Mouse (Mus musculus): ENCODE data around the gene Itpr1. TPM values are rescaled to one million over a fixed set of nuclear protein-coding genes. Genes with fewer than 3 reads are reported as not detected.

Gene Itpr1
- polyA plus RNA-seq, 1 experiment from 2014 or later: 5.4 TPM

- Histone ChIP-seq H3K36me3 (peaks cover 7% of the 10 kb centered on the region; the same call in 1 of the 2 replicates), H3K4me3 (no peak overlapping the region), H3K4me1 (peaks cover 17% of the 10 kb centered on the region), H3K27ac (no peak overlapping the region), H3K4me2 (no peak overlapping the region), H3K9me3 (replicated peaks) (no peaks in the 10 kb centered on the region), H3K27me3 (replicated peaks) (no peaks in the 10 kb centered on the region), H3K9ac (no peak overlapping the region)
- ATAC-seq: no peak
- WGBS (ENCODE audit: insufficient replicate concordance): 63% methylated on average over 12 of the region's 12 CpGs
These were observed 304.5 kb downstream of the Itpr1 start for GRCm38 (mm10) chr6:108517241-108517981.

- no peak; the same call in 1 of the 2 replicates for ATAC-seq
These were observed 305.1 kb downstream of the Itpr1 start for GRCm38 (mm10) chr6:108517986-108518385.

DNA sequence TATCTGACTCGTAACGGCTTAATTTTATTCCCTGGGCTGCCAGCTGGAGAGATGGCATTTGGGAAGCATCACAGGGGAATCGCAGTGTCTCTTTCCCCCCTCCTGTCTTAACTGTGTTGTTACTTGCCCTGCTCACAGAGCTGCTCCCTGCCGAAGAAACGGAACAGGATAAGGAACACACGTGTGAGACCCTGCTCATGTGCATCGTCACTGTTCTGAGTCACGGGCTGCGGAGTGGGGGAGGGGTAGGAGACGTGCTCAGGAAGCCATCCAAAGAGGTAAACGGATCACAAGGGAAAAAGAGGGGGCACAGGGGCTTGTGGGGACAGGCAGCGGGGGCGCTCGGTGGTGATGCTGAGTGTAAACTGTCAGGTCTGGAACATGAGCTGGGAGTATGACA is 305.7 kb downstream of the Itpr1 start:
- ATAC-seq: no peak
- Histone ChIP-seq H3K36me3 (peaks cover 13% of the 10 kb centered on the region; the same call in 1 of the 2 replicates), H3K27me3 (replicated peaks) (no peaks in the 10 kb centered on the region), H3K9me3 (replicated peaks) (no peaks in the 10 kb centered on the region), H3K27ac (no peak overlapping the region), H3K9ac (no peak overlapping the region), H3K4me1 (peaks cover 22% of the 10 kb centered on the region), H3K4me2 (no peak overlapping the region), H3K4me3 (no peak overlapping the region)
- WGBS (ENCODE audit: insufficient replicate concordance): 76% methylated on average over 14 of the region's 14 CpGs

More at GRCm38 (mm10) chr6:108517986-108518385, 305.1 kb downstream of the Itpr1 start:
- Histone ChIP-seq H3K4me1 (peaks cover 17% of the 10 kb centered on the region), H3K9me3 (replicated peaks) (no peaks in the 10 kb centered on the region), H3K36me3 (peaks cover 8% of the 10 kb centered on the region; the same call in 1 of the 2 replicates), H3K9ac (no peak overlapping the region), H3K4me3 (no peak overlapping the region), H3K27me3 (replicated peaks) (no peaks in the 10 kb centered on the region), H3K27ac (no peak overlapping the region), H3K4me2 (no peak overlapping the region)
- WGBS (ENCODE audit: insufficient replicate concordance): 69% methylated on average over 1 of the region's 1 CpGs

DNA sequence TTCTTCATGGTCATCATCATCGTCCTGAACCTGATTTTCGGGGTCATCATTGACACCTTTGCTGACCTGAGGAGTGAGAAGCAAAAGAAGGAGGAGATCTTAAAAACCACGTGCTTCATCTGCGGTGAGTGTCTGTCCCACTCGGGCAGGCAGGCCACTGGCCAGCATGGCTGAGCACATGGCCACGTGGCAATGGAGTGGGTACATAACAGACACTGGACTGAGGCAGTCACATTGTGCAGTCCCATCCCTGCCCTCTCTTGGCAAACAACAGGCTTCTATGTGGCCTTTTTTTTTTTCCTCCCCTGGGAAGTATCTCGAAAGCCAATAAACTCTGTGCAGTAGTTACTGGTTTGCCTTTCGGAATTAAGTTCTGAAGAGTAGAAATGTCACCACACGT is 306.4 kb downstream of the Itpr1 start:
- no peak overlapping the region for H3K9ac ChIP-seq
- peaks cover 21% of the 10 kb centered on the region; the same call in 1 of the 2 replicates for H3K36me3 ChIP-seq
- no peak overlapping the region for H3K27ac ChIP-seq
- no peaks in the 10 kb centered on the region for H3K27me3 ChIP-seq (replicated peaks)
- WGBS (ENCODE audit: insufficient replicate concordance): 82% methylated on average over 9 of the region's 9 CpGs
- H3K9me3 ChIP-seq (replicated peaks): no peaks in the 10 kb centered on the region
- peaks cover 22% of the 10 kb centered on the region for H3K4me1 ChIP-seq
- no peak for ATAC-seq
- no peak overlapping the region for H3K4me2 ChIP-seq
- no peak overlapping the region for H3K4me3 ChIP-seq

GRCm38 (mm10) chr6:108523956-108524616 is 311.2 kb downstream of the Itpr1 start:
- no peak for ATAC-seq
- Histone ChIP-seq H3K9me3 (replicated peaks) (no peaks in the 10 kb centered on the region), H3K27me3 (replicated peaks) (no peaks in the 10 kb centered on the region), H3K36me3 (peaks cover 24% of the 10 kb centered on the region; the same call in 1 of the 2 replicates), H3K4me1 (peaks cover 35% of the 10 kb centered on the region), H3K27ac (no peak overlapping the region), H3K9ac (no peak overlapping the region), H3K4me2 (no peak overlapping the region), H3K4me3 (no peak overlapping the region)
- WGBS (ENCODE audit: insufficient replicate concordance): 82% methylated on average over 16 of the region's 16 CpGs

GRCm38 (mm10) chr6:108524617-108525010 is 311.7 kb downstream of the Itpr1 start:
- WGBS (ENCODE audit: insufficient replicate concordance): 83% methylated on average over 10 of the region's 10 CpGs

DNA sequence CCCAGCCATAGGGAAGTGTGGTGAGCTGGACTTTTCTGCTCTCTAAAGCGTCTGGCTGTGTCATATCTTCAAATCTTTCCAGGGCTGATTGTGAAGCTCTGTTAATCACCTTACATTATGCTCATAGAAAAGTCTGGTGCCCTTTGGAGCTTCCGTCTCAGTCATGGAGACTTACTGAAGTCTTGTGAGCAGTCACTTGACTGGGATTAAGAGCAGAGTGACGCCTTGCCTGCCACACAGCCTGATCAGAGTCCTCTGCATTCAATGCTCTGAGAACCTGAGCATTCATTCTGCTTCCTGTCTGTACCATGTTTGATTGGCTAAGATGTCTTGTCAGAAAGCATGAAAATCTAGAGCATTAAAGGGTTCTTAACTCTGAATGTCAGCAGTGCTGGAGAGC is 314.7 kb downstream of the Itpr1 start:
- H3K9me3 ChIP-seq (replicated peaks): no peaks in the 10 kb centered on the region
- ATAC-seq: no peak
- H3K27me3 ChIP-seq (replicated peaks): no peaks in the 10 kb centered on the region
- H3K36me3 ChIP-seq: peaks cover 18% of the 10 kb centered on the region; the same call in 1 of the 2 replicates
- no peak overlapping the region for H3K4me2 ChIP-seq
- peaks cover 69% of the 10 kb centered on the region for H3K4me1 ChIP-seq
- peak overlapping the region; percentile 92 for H3K27ac ChIP-seq
- 80% methylated on average over 3 of the region's 3 CpGs for WGBS (ENCODE audit: insufficient replicate concordance)
- peak overlapping the region; percentile 57; the same call in 1 of the 2 replicates for H3K9ac ChIP-seq
- H3K4me3 ChIP-seq: no peak overlapping the region

More at GRCm38 (mm10) chr6:108524617-108525010, 311.7 kb downstream of the Itpr1 start:
- Histone ChIP-seq H3K4me3 (no peak overlapping the region), H3K27me3 (replicated peaks) (no peaks in the 10 kb centered on the region), H3K9ac (no peak overlapping the region), H3K27ac (no peak overlapping the region), H3K36me3 (peaks cover 18% of the 10 kb centered on the region; the same call in 1 of the 2 replicates), H3K9me3 (replicated peaks) (no peaks in the 10 kb centered on the region), H3K4me2 (no peak overlapping the region), H3K4me1 (peaks cover 40% of the 10 kb centered on the region)
- no peak for ATAC-seq

DNA sequence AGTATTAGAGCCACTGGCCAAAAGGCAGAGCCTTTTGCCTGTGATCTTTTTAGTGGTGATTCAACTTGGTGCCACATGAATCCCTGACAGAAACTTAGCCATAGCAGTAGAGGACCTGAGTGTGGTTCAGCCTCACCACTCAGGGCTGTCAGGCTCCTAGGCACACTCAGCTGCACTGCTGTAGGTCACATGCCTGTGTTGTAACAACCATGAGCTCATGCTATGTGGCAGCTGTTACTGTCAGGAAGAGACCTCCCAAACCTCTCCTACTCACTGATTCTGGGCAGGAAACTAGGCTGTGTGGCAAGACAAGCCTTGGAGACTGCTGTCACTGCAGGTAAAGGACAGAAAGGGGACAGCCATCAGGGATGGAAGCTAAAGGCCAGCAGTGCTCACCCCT is 315.1 kb downstream of the Itpr1 start:
- Histone ChIP-seq H3K36me3 (peaks cover 17% of the 10 kb centered on the region; the same call in 1 of the 2 replicates), H3K9me3 (replicated peaks) (no peaks in the 10 kb centered on the region), H3K27ac (peak overlapping the region; percentile 92), H3K4me1 (peaks cover 73% of the 10 kb centered on the region), H3K9ac (peak overlapping the region; percentile 57; the same call in 1 of the 2 replicates), H3K4me3 (no peak overlapping the region), H3K27me3 (replicated peaks) (no peaks in the 10 kb centered on the region), H3K4me2 (0 out of 2 replicates have a peak overlapping the region, but pooled peaks have one; percentile 51)
- no peak for ATAC-seq

DNA sequence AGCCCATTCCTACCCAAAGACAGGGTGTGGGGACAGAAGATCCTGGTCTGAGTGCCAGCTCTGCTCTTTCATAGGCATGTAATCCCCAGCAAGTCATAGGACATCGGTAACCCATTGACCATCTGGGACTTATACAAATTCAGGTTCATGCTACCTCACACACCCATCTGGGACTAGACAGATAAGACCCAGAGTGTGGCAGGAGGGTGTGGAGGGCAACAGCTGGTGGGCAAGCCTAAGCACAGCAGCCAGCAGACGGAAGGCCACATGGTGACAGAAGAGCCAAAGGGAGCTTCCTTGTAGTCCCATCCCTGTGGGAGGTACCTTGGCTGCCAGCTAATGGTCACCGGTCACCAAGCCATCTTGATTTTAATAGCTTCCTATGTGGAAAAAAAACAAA is 316.3 kb downstream of the Itpr1 start:
- Histone ChIP-seq H3K4me2 (peak overlapping the region; percentile 51), H3K9ac (peak overlapping the region; percentile 57), H3K9me3 (replicated peaks) (no peaks in the 10 kb centered on the region), H3K27ac (peak overlapping the region; percentile 92), H3K4me1 (peaks cover 72% of the 10 kb centered on the region), H3K27me3 (replicated peaks) (no peaks in the 10 kb centered on the region), H3K4me3 (no peak overlapping the region), H3K36me3 (peaks cover 6% of the 10 kb centered on the region; the same call in 1 of the 2 replicates)
- ATAC-seq: peak; percentile 96
- 44% methylated on average over 3 of the region's 3 CpGs for WGBS (ENCODE audit: insufficient replicate concordance)

- Histone ChIP-seq H3K27me3 (replicated peaks) (no peaks in the 10 kb centered on the region), H3K4me3 (no peak overlapping the region), H3K9ac (peak overlapping the region; percentile 64; the same call in 1 of the 2 replicates), H3K4me2 (peak overlapping the region; percentile 56), H3K27ac (peak overlapping the region; percentile 89), H3K9me3 (replicated peaks) (no peaks in the 10 kb centered on the region), H3K4me1 (peaks cover 77% of the 10 kb centered on the region), H3K36me3 (no peaks in the 10 kb centered on the region)
- 52% methylated on average over 6 of the region's 6 CpGs for WGBS (ENCODE audit: insufficient replicate concordance)
- ATAC-seq: no peak
These were observed 318.0 kb downstream of the Itpr1 start for GRCm38 (mm10) chr6:108530781-108531323.

- Histone ChIP-seq H3K4me3 (no peak overlapping the region), H3K9ac (peak overlapping the region; percentile 64)
These were observed 318.7 kb downstream of the Itpr1 start for GRCm38 (mm10) chr6:108531324-108532311.

More at GRCm38 (mm10) chr6:108531324-108532311, 318.7 kb downstream of the Itpr1 start:
- peak overlapping the region; percentile 56 for H3K4me2 ChIP-seq
- no peaks in the 10 kb centered on the region for H3K9me3 ChIP-seq (replicated peaks)
- 16% methylated on average over 12 of the region's 12 CpGs for WGBS (ENCODE audit: insufficient replicate concordance)
- peak; percentile 67 for ATAC-seq
- peaks cover 75% of the 10 kb centered on the region for H3K4me1 ChIP-seq
- H3K27ac ChIP-seq: peak overlapping the region; percentile 89
- H3K27me3 ChIP-seq (replicated peaks): no peaks in the 10 kb centered on the region
- H3K36me3 ChIP-seq: no peaks in the 10 kb centered on the region
